Mouse (Mus musculus) megakaryocyte, embryonic 14.5 days (primary cell): ENCODE measurements around the gene Sbds.
"Not testable (repeated sequence)": the region's sequence is repeated elsewhere in the genome, so short reads cannot be mapped to it uniquely, and the experiment has no call there.

Experiments
- FLI1 ChIP-seq: IDR thresholded peaks from 2 replicates; pipeline ENCODE4 v1.6.1; 2012; ENCODE audit warnings: low read length, inconsistent platforms, mixed read lengths
- GATA1 ChIP-seq: IDR thresholded peaks from 3 replicates; pipeline ENCODE4 v1.6.1; 2012; ENCODE audit warnings: mixed read lengths, low read length, inconsistent platforms, borderline replicate concordance

- not testable (repeated sequence) for TF ChIP-seq GATA1, FLI1
These were observed 632 bp upstream of the Sbds start for GRCm38 (mm10) chr5:130255799-130256525.
